Mouse (Mus musculus) CD4-positive helper T cell, adult 2 months (primary cell): Measurements from ENCODE around the gene Erf.
A peak's percentile ranks its signal among the peaks of the same experiment; 100 is the strongest.

Experiments used
- DNase-seq: peaks from one replicate; pipeline ENCODE4 v3.0.0-alpha.2; 2012; ENCODE audit warnings: low read depth, missing footprints, low spot score

Erf gene

GRCm38 (mm10) chr7:25210482-25210881, 40.1 kb downstream of the Erf start:
- no peak for DNase-seq

DNA sequence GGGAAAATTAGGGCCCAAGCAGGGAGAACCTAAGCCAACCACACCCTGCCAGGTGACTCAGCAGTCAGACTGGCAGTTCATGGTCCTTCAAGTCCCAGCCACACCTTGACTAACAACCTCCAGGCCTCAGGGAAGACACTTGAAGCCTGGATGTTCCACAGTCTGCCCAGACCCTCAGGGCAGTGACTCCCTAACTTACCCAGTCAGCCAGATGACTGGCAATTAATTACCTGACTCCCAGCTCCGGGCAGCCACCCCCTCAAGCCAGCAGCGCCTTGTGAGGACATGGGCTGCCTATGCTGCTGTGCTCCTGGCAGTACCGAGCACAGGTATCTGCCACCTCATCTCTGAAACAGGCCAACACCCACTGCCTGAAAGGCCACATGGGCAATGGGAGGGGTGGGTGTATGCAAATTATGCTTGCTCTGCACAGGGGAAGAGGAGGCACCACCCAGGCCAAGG, 41.4 kb downstream of the Erf start:
- peak; percentile 79 for DNase-seq

GRCm38 (mm10) chr7:25206094-25206830, 44.3 kb downstream of the Erf start:
- peak; percentile 72 for DNase-seq

DNA sequence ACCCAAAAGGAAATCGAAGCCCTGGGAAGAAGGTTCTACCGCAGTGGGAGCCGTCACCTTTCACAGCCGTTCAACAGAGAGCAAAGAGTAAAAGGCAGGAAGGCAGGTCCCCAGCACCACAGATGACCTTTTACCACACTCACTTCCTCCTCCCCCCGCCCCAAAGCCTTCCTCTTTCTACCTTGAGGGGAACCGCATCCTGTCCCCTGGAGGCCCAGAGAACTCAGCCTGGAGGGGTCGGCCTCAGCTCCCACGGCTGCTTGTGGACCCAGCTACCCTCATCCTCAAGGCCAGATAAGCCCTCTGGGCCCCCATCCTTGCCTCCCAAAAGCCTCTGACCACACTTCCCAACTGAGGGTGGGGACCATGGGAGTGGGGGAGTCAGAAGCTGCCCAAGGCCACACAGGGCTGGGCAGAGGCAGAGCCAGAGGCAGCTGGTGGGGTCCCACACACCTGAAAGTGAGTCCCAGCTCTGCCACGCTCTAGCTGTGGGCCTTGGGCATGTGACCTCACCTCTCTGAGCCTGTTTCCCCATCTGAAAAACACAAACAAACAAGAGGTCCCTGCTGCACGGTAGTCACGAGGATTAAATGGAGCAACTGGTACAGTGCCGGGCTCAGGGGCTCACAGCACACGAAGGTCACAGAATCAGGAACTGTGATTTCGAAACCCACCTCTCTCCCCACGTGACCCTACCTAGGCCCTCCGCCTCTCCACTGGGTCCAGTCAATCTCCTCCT, 45.0 kb downstream of the Erf start:
- peak; percentile 85 for DNase-seq

GRCm38 (mm10) chr7:25203624-25204023, 46.9 kb downstream of the Erf start:
- DNase-seq, result no peak

DNA sequence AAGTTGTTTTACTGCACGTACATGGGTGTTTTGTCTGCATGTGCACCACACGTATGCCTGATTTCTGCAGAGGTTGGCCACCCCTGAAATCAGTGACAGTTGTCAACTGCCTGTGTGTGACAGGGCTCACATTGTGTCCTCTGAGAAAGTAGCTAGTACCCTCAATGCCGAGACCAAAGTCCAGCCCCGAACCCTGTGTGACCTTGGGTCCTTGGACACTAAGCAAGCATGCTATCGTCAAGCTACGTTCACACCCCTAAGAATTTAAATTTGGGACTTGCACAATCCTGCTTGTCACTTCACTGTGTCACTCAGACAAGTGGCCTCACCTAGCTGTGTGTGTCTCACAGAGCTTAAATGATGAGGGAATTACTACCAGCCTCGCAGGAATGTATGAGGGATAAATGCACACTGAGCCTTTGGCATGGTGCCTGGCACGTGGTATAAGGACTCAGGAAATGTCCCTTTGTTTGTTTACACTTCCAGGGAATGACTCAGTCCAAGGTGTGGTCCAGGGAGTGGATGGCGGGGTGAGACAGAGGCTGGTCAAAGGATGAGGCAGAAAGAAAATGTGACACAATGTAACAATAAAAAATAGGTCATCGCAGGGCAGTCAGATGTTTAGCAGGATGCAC, 53.1 kb downstream of the Erf start:
- DNase-seq, result no peak

- no peak for DNase-seq
Observed at GRCm38 (mm10) chr7:25196107-25196506, 54.5 kb downstream of the Erf start.

DNA sequence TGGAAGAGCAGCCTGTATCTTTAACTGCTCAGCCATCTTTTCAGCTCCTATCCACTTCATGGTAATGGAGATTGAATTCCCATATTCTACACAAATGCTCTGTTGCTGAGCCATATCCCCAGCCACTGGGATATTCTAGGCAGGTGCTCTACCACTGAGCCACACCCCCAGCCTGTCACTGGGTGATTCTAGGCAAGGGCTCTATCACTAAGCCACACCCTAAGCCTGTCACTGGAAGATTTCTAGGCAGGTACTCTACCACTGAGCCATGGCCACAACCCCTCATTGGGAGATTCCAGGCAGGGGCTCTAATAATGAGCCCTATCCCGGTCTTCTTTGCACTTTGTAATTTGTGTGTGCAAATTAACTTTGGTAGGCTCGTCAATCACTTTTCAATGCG, 55.4 kb downstream of the Erf start:
- DNase-seq, result no peak
